ENCODE assay signal across 8 mouse cellular contexts in genomic region chr15:98662567-98663545, GRCm38 (mm10). TPM values are rescaled to one million over a fixed set of nuclear protein-coding genes. Genes with fewer than 3 reads are reported as not detected.
DNase-seq lines count a peak whose midpoint lies in the region; ATAC-seq lines count a peak whose summit lies in the region.

TSS of gene Ddx23 (minus strand) at chr15:98662894.

- H3K4me3 ChIP-seq in hindbrain, embryonic 12.5 days: peak within 1 kb of the TSS; percentile 69

- no peaks in the 10 kb centered on the region for H3K27me3 ChIP-seq in hindbrain, embryonic 12.5 days

- peak; percentile 98 for DNase-seq in NIH3T3 (ENCODE audit: low read depth)
- DNase-seq in cerebellum, postnatal 10 days: peak; percentile 96 to 98
- DNase-seq in frontal cortex, postnatal 10 days (ENCODE audit: low spot score in 2 of 2): peak; percentile 92 to 95
- DNase-seq in layer of hippocampus, postnatal 14 days (ENCODE audit: low spot score in 2 of 2): peak; percentile 94 to 97
- peak; percentile 94 for DNase-seq in lung, postnatal 14 days
- peak; percentile 84 for DNase-seq in retina, adult 2 months (ENCODE audit: low read depth, low spot score)
- peak; percentile 92 to 95 for DNase-seq in thymus, postnatal 36 days

- no peaks in the 10 kb centered on the region for H3K9me3 ChIP-seq in hindbrain, embryonic 12.5 days (replicated peaks)

- H3K9ac ChIP-seq in hindbrain, embryonic 12.5 days: peak within 1 kb of the TSS; percentile 83

- ATAC-seq in hindbrain, embryonic 12.5 days (ENCODE audit: low FRiP score): peak; percentile 95

- peaks cover 12% of the 10 kb centered on the region for H3K4me1 ChIP-seq in hindbrain, embryonic 12.5 days

- peak within 1 kb of the TSS; percentile 79 for H3K4me2 ChIP-seq in hindbrain, embryonic 12.5 days (replicated peaks)

- whole genome bisulfite sequencing in hindbrain, embryonic 12.5 days: 5% methylated on average over 48 of the region's 48 CpGs

- H3K36me3 ChIP-seq in hindbrain, embryonic 12.5 days: peaks cover 11% of the 10 kb centered on the region

- H3K27ac ChIP-seq in hindbrain, embryonic 12.5 days: peak within 1 kb of the TSS; percentile 87

RNA-seq across cellular contexts. Expression of gene Ddx23, which starts in this region (rescaled TPM):
- 21.9 and 26.6 TPM in 2 replicates for polyA plus RNA-seq in hindbrain, embryonic 12.5 days (2016; fragmentation: Nextera tagmentation; extraction: Ambion mirVana)
- 10 to 100 TPM; 60.3 to 70.2 TPM for total RNA-seq in layer of hippocampus, postnatal 14 days (2021)

Comparison
In these comparisons a context has a peak if more than half of its experiments do, and no peak if none do; other contexts are left out.
1. Peak in every context shown above with its lines: DNase-seq, ATAC-seq, H3K4me3 ChIP-seq and H3K27ac ChIP-seq.